Mouse (Mus musculus) ES-Bruce4 (cell line): Measurements from ENCODE around the gene Chst15.

Source experiments
- EP300 ChIP-seq: IDR thresholded peaks from 2 replicates; pipeline ENCODE4 v1.6.1; 2011; ENCODE audit warnings: low read depth, low read length; ENCODE audit not compliant: insufficient read depth
- POLR2A ChIP-seq: IDR thresholded peaks from one replicate; pipeline ENCODE4 v1.8.1; 2011; ENCODE audit warnings: low read length; ENCODE audit not compliant: insufficient read depth

- TF ChIP-seq POLR2A (no peak), EP300 (no peak)
Measured at GRCm38 (mm10) chr7:132270364-132270763, 46.7 kb downstream of the Chst15 start.
